In genomic region chr13:25829146-25829924, GRCm38 (mm10) we compare ENCODE assay signal across 13 mouse cellular contexts.
DNase-seq lines count a peak whose midpoint lies in the region; ATAC-seq lines count a peak whose summit lies in the region.
"Had no signal": no experiment of that assay in that cellular context is flagged by ENCODE, and none has a peak within 500 bp of the region (broad histone marks: within the 10 kb centered on the region; RNA-seq: fewer than 3 reads in every experiment).

No protein-coding gene starts in this region.

- no peaks in the 10 kb centered on the region for H3K36me3 ChIP-seq in embryonic facial prominence, embryonic 13.5 days
- H3K36me3 ChIP-seq in limb, embryonic 13.5 days = no peaks in the 10 kb centered on the region

- H3K4me2 ChIP-seq in embryonic facial prominence, embryonic 13.5 days = peak overlapping the region; percentile 39
- H3K4me2 ChIP-seq in limb, embryonic 13.5 days (replicated peaks) = 0 out of 2 replicates have a peak overlapping the region, but pooled peaks have one; percentile 16

- peak; percentile 19 for DNase-seq in kidney, postnatal 14 days
- DNase-seq in kidney, adult 11 months = no peak
- peak; percentile 66 for DNase-seq in embryo, embryonic 11 days
- no peak for DNase-seq in testis, postnatal 10 days (ENCODE audit: low spot score)
- no peak for DNase-seq in adrenal gland, adult 18-20 months (ENCODE audit: low spot score in 2 of 2)
- DNase-seq in frontal cortex, postnatal 14 days (ENCODE audit: low spot score in 2 of 2) = no peak
- DNase-seq: cerebellum, adult 8-10 months; gastrocnemius, postnatal 10 days; spleen, adult 18-20 months had no signal

- no peak overlapping the region for H3K9ac ChIP-seq in embryonic facial prominence, embryonic 13.5 days
- H3K9ac ChIP-seq in limb, embryonic 13.5 days = no peak overlapping the region
- H3K9ac ChIP-seq: liver, embryonic 14.5 days had no signal

- 16% methylated on average over 8 of the region's 8 CpGs for WGBS in embryonic facial prominence, embryonic 13.5 days
- 31% methylated on average over 8 of the region's 8 CpGs for WGBS in limb, embryonic 13.5 days

- H3K4me1 ChIP-seq in embryonic facial prominence, embryonic 13.5 days = peaks cover 19% of the 10 kb centered on the region
- peaks cover 16% of the 10 kb centered on the region for H3K4me1 ChIP-seq in limb, embryonic 13.5 days

- no peaks in the 10 kb centered on the region for H3K27me3 ChIP-seq in embryonic facial prominence, embryonic 13.5 days
- no peaks in the 10 kb centered on the region for H3K27me3 ChIP-seq in limb, embryonic 13.5 days

- no peaks in the 10 kb centered on the region for H3K9me3 ChIP-seq in embryonic facial prominence, embryonic 13.5 days
- no peaks in the 10 kb centered on the region for H3K9me3 ChIP-seq in limb, embryonic 13.5 days

- ATAC-seq in embryonic facial prominence, embryonic 13.5 days (ENCODE audit: insufficient number of reproducible peaks, insufficient read depth, low FRiP score, low TSS enrichment, low read depth) = no peak
- peak; percentile 80 for ATAC-seq in limb, embryonic 13.5 days (ENCODE audit: low FRiP score, low read depth)

- peak overlapping the region; percentile 85 for H3K27ac ChIP-seq in embryonic facial prominence, embryonic 13.5 days
- H3K27ac ChIP-seq in limb, embryonic 13.5 days = peak overlapping the region; percentile 64
- H3K27ac ChIP-seq: liver, embryonic 14.5 days had no signal

- no peak overlapping the region for H3K4me3 ChIP-seq in embryonic facial prominence, embryonic 13.5 days
- H3K4me3 ChIP-seq in limb, embryonic 13.5 days = no peak overlapping the region
- H3K4me3 ChIP-seq: erythroblast, embryonic 14.5 days had no signal

Comparison
In these comparisons a context has a peak if more than half of its experiments do, and no peak if none do; other contexts are left out.
1. DNase-seq: peak in kidney, postnatal 14 days (single experiment) and embryo, embryonic 11 days (single experiment); none in kidney, adult 11 months (single experiment), testis, postnatal 10 days (single experiment), adrenal gland, adult 18-20 months (0 of 2) and frontal cortex, postnatal 14 days (0 of 2).